Mouse (Mus musculus) adrenal gland, postnatal 36 days (tissue): Measurements from ENCODE around the gene Dyrk2. TPM values are rescaled to one million over a fixed set of nuclear protein-coding genes. Genes with fewer than 3 reads are reported as not detected.

Source experiments
- DNase-seq, 2 experiments: peaks; one replicate each; pipeline ENCODE4 v3.0.0; 2021; ENCODE audit warnings: mixed read lengths in 1 of 2
- long read RNA-seq, 2 experiments: library from polyadenylated mRNA; stranded (forward); transcript quantifications; one replicate each; pipeline ENCODE4 v2.0.0; 2021; ENCODE audit warnings: borderline sequencing depth in 2 of 2
- total RNA-seq, 2 experiments: library from RNA; stranded (reverse); gene quantifications; 2 replicates each; pipeline ENCODE4 v1.2.3; 2021

Dyrk2 gene
- 10 to 100 TPM; 27.4 to 47.7 TPM for total RNA-seq
- long read RNA-seq, experiment 1, full-length matches to known transcripts: 19 of 27 reads
- long read RNA-seq, experiment 1, partial matches to known transcripts: 0 of 27 reads
- long read RNA-seq, experiment 1, other reads (novel, unspliced or antisense): 8 of 27 reads
- long read RNA-seq, experiment 2, full-length matches to known transcripts: 3 of 3 reads
- long read RNA-seq, experiment 2, partial matches to known transcripts: 0 of 3 reads
- long read RNA-seq, experiment 2, other reads (novel, unspliced or antisense): 0 of 3 reads

GRCm38 (mm10) chr10:118870201-118870980, at the start of gene Dyrk2:
Gene Dyrk2 (minus strand): TSS chr10:118870209.
- DNase-seq: peak; percentile 16 to 46

GRCm38 (mm10) chr10:118902625-118903024, 32.6 kb upstream of the Dyrk2 start:
- DNase-seq: no peak

- no peak for DNase-seq
These were observed 23.6 kb upstream of the Dyrk2 start for GRCm38 (mm10) chr10:118893645-118894044.

- DNase-seq: no peak
These were observed 14.1 kb upstream of the Dyrk2 start for GRCm38 (mm10) chr10:118884126-118884525.

GRCm38 (mm10) chr10:118883317-118883716, 13.3 kb upstream of the Dyrk2 start:
- peak in 1 of 2 experiments; percentile 9 for DNase-seq

- no peak for DNase-seq
These were observed 12.4 kb upstream of the Dyrk2 start for GRCm38 (mm10) chr10:118882258-118882885.

GRCm38 (mm10) chr10:118880776-118881175, 10.8 kb upstream of the Dyrk2 start:
- DNase-seq: no peak

- DNase-seq: no peak
These were observed 2.2 kb upstream of the Dyrk2 start for GRCm38 (mm10) chr10:118872196-118872595.

GRCm38 (mm10) chr10:118869591-118870001, 413 bp downstream of the Dyrk2 start:
- peak; percentile 73 to 80 for DNase-seq

GRCm38 (mm10) chr10:118868601-118869590, 1.1 kb downstream of the Dyrk2 start:
- peak; percentile 85 to 90 for DNase-seq

GRCm38 (mm10) chr10:118867896-118868600, 2.0 kb downstream of the Dyrk2 start:
- DNase-seq: peak; percentile 41 to 64

GRCm38 (mm10) chr10:118867304-118867895, 2.6 kb downstream of the Dyrk2 start:
- DNase-seq: peak; percentile 13 to 35

GRCm38 (mm10) chr10:118864976-118865375, 5.0 kb downstream of the Dyrk2 start:
- DNase-seq: no peak

GRCm38 (mm10) chr10:118863611-118864010, 6.4 kb downstream of the Dyrk2 start:
- DNase-seq: no peak

GRCm38 (mm10) chr10:118862233-118862632, 7.8 kb downstream of the Dyrk2 start:
- DNase-seq: no peak

- DNase-seq: no peak
These were observed 8.6 kb downstream of the Dyrk2 start for GRCm38 (mm10) chr10:118861234-118862025.

- no peak for DNase-seq
These were observed 10.4 kb downstream of the Dyrk2 start for GRCm38 (mm10) chr10:118859655-118860054.

GRCm38 (mm10) chr10:118854641-118855040, 15.4 kb downstream of the Dyrk2 start:
- no peak for DNase-seq

GRCm38 (mm10) chr10:118852554-118852953, 17.5 kb downstream of the Dyrk2 start:
- no peak for DNase-seq

- DNase-seq: no peak
These were observed 21.5 kb downstream of the Dyrk2 start for GRCm38 (mm10) chr10:118848501-118848900.
